Mouse (Mus musculus): ENCODE measurements around the gene Cnga1. TPM values are rescaled to one million over a fixed set of nuclear protein-coding genes. Genes with fewer than 3 reads are reported as not detected.
"Not testable (repeated sequence)": the region's sequence is repeated elsewhere in the genome, so short reads cannot be mapped to it uniquely, and the experiment has no call there.

Cnga1 gene
- polyA plus RNA-seq, 2 experiments = 0.03 TPM; not detected in 1

DNA sequence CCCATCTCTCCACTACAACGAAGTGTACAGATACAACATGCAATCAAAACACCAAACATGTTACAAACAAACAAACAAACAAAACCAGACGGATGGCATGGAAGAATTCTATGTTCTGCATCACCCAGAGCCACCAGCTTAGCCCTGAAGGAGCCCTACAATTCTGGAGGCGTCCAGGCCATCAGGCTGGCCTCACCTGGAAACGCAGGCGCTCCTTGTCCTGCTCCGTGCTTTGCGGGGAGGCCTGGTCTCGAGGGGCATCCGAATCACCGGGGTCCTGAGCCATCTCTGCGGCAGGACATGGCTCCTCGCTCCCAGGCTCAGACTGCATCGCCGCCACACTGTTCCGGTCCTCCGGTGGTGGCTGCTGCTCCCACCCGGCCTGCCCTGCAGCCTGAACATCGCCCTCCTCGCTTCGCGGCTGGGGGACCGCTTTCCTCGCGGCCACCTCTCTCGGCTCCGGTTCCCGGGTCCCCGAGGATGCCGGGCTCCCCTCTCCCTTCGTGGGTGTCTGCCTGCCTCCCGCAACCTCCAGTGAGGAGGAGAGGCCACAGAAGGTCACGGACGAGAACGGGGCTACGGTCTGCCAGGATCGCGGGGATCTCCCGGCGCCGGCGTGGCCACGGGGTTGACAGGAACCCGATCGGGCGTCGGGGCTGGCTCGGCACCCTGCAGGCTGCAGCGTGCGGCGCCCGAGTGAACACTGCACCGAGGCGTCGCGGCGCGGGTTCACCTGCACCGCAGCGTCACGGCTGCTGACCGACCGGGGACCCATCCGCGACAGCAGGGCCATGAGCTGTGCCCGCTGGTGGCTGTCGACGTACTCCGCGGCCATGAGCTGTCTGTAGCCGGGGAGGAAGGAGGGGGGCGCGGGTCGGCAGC is 63.7 kb downstream of the Cnga1 start:
- DNase-seq (ENCODE audit: low spot score) = not testable (repeated sequence)

DNA sequence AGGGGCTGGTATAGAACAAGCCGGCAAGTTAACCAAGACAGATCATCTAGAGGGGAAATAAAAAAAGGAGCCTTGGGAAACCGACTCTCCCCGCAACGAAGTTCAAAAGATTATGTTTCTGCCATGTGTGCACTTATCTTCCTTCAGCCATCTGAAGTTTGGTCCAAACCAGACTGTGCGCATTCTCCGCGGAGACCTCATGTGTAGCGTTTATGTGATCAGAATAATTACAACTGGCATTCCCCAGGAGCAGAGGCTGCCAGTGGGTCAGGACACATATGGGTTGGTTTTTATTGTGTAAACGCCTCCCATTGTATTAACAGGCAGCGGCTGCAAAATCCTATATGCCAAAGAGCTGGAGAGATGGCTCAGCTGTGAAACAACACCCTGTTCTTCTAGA is 64.5 kb downstream of the Cnga1 start:
- ATAC-seq (ENCODE audit: low FRiP score, low read depth); H3K27me3 ChIP-seq (ENCODE audit: control insufficient read depth, insufficient read depth, low read length); H3K4me3 ChIP-seq (replicated peaks; ENCODE audit: low read length); H3K27ac ChIP-seq (replicated peaks; ENCODE audit: low read depth, low read length); H3K4me1 ChIP-seq (ENCODE audit: control insufficient read depth, insufficient read depth, low read length); DNase-seq (ENCODE audit: low spot score); H3K4me2 ChIP-seq (replicated peaks; ENCODE audit: low read depth, low read length, severe bottlenecking); H3K36me3 ChIP-seq (ENCODE audit: control insufficient read depth, insufficient read depth, low read length); H3K9me3 ChIP-seq (ENCODE audit: control insufficient read depth, low read length); H3K9ac ChIP-seq (ENCODE audit: low read depth, low read length, severe bottlenecking): not testable (repeated sequence)
- 30% methylated on average over 10 of the region's 10 CpGs for WGBS

More for the DNA sequence above, 63.7 kb downstream of the Cnga1 start:
- WGBS = 7% methylated on average over 42 of the region's 73 CpGs
- H3K27ac ChIP-seq (replicated peaks; ENCODE audit: low read depth, low read length); H3K36me3 ChIP-seq (ENCODE audit: control insufficient read depth, insufficient read depth, low read length); H3K4me1 ChIP-seq (ENCODE audit: control insufficient read depth, insufficient read depth, low read length); H3K27me3 ChIP-seq (ENCODE audit: control insufficient read depth, insufficient read depth, low read length); H3K9me3 ChIP-seq (ENCODE audit: control insufficient read depth, low read length): not testable (repeated sequence)
- peak overlapping the region; percentile 52 for H3K9ac ChIP-seq (ENCODE audit: low read depth, low read length, severe bottlenecking)
- ATAC-seq (ENCODE audit: low FRiP score, low read depth) = peak; percentile 60
- H3K4me2 ChIP-seq (replicated peaks; ENCODE audit: low read depth, low read length, severe bottlenecking) = peak overlapping the region; percentile 76
- H3K4me3 ChIP-seq (replicated peaks; ENCODE audit: low read length) = peak overlapping the region; percentile 42

- no peak for ATAC-seq (ENCODE audit: low FRiP score, low read depth)
- 81% methylated on average over 5 of the region's 5 CpGs for WGBS
These were observed 78.5 kb downstream of the Cnga1 start for GRCm38 (mm10) chr5:72565621-72566020.

GRCm38 (mm10) chr5:72563183-72563582 is 80.9 kb downstream of the Cnga1 start:
- ATAC-seq (ENCODE audit: low FRiP score, low read depth); DNase-seq (ENCODE audit: low spot score); H3K27me3 ChIP-seq (ENCODE audit: control insufficient read depth, insufficient read depth, low read length); H3K9ac ChIP-seq (ENCODE audit: low read depth, low read length, severe bottlenecking); H3K4me3 ChIP-seq (replicated peaks; ENCODE audit: low read length); H3K36me3 ChIP-seq (ENCODE audit: control insufficient read depth, insufficient read depth, low read length); H3K9me3 ChIP-seq (ENCODE audit: control insufficient read depth, low read length); H3K4me2 ChIP-seq (replicated peaks; ENCODE audit: low read depth, low read length, severe bottlenecking); H3K27ac ChIP-seq (replicated peaks; ENCODE audit: low read depth, low read length); H3K4me1 ChIP-seq (ENCODE audit: control insufficient read depth, insufficient read depth, low read length): not testable (repeated sequence)
- 85% methylated on average over 2 of the region's 2 CpGs for WGBS

More at GRCm38 (mm10) chr5:72565621-72566020, 78.5 kb downstream of the Cnga1 start:
- Histone ChIP-seq H3K9ac (ENCODE audit: low read depth, low read length, severe bottlenecking) (no peak overlapping the region), H3K36me3 (ENCODE audit: control insufficient read depth, insufficient read depth, low read length) (no peaks in the 10 kb centered on the region), H3K27me3 (ENCODE audit: control insufficient read depth, insufficient read depth, low read length) (no peaks in the 10 kb centered on the region), H3K9me3 (ENCODE audit: control insufficient read depth, low read length) (no peaks in the 10 kb centered on the region), H3K4me1 (ENCODE audit: control insufficient read depth, insufficient read depth, low read length) (peaks cover 4% of the 10 kb centered on the region; the same call in 1 of the 2 replicates), H3K4me2 (replicated peaks; ENCODE audit: low read depth, low read length, severe bottlenecking) (no peak overlapping the region), H3K27ac (replicated peaks; ENCODE audit: low read depth, low read length) (no peak overlapping the region), H3K4me3 (replicated peaks; ENCODE audit: low read length) (no peak overlapping the region)
- no peak for TF ChIP-seq POLR2A (IDR thresholded peaks at IDR 0.05; ENCODE audit: borderline replicate concordance, extremely low read depth, insufficient read depth, insufficient read length)
- DNase-seq (ENCODE audit: low spot score) = no peak

- WGBS = 77% methylated on average over 3 of the region's 3 CpGs
- no peak for ATAC-seq (ENCODE audit: low FRiP score, low read depth)
These were observed 83.0 kb downstream of the Cnga1 start for GRCm38 (mm10) chr5:72560976-72561628.

More at GRCm38 (mm10) chr5:72560976-72561628, 83.0 kb downstream of the Cnga1 start:
- Histone ChIP-seq H3K4me1 (ENCODE audit: control insufficient read depth, insufficient read depth, low read length) (peaks cover 16% of the 10 kb centered on the region), H3K27me3 (ENCODE audit: control insufficient read depth, insufficient read depth, low read length) (no peaks in the 10 kb centered on the region), H3K36me3 (ENCODE audit: control insufficient read depth, insufficient read depth, low read length) (0 out of 2 replicates have a peak, but pooled peaks cover 5% of the 10 kb centered on the region), H3K27ac (replicated peaks; ENCODE audit: low read depth, low read length) (no peak overlapping the region), H3K4me3 (replicated peaks; ENCODE audit: low read length) (no peak overlapping the region), H3K9ac (ENCODE audit: low read depth, low read length, severe bottlenecking) (no peak overlapping the region), H3K4me2 (replicated peaks; ENCODE audit: low read depth, low read length, severe bottlenecking) (no peak overlapping the region), H3K9me3 (ENCODE audit: control insufficient read depth, low read length) (no peaks in the 10 kb centered on the region)
- no peak for DNase-seq (ENCODE audit: low spot score)
- TF ChIP-seq POLR2A (IDR thresholded peaks at IDR 0.05; ENCODE audit: borderline replicate concordance, extremely low read depth, insufficient read depth, insufficient read length) = no peak

Data from limb, embryonic 14.5 days (tissue).